Mouse (Mus musculus) forebrain, embryonic 10.5 days (tissue): ENCODE measurements around the gene Kcnj5. TPM values are rescaled to one million over a fixed set of nuclear protein-coding genes. Genes with fewer than 3 reads are reported as not detected.

Experiments used
- DNase-seq: peaks from one replicate; pipeline ENCODE4 v3.0.0-alpha.2; 2017; ENCODE audit warnings: low spot score; ENCODE audit errors: extremely low spot score
- H3K27ac ChIP-seq: fragments of 300-500 bp; sonication (generic); 2 replicates; pipeline ENCODE4 v1.5.1; 2016; ENCODE audit warnings: mild to moderate bottlenecking
- H3K27me3 ChIP-seq: fragments of 300-500 bp; sonication (generic); 2 replicates; pipeline ENCODE4 v1.6.1; 2016; ENCODE audit warnings: mild to moderate bottlenecking; ENCODE audit not compliant: poor library complexity, severe bottlenecking
- H3K36me3 ChIP-seq: fragments of 300-500 bp; sonication (generic); replicated peaks from 2 replicates; pipeline ENCODE4 v1.6.1; 2016; ENCODE audit warnings: mild to moderate bottlenecking, moderate library complexity
- H3K4me1 ChIP-seq: fragments of 300-500 bp; sonication (generic); 2 replicates; pipeline ENCODE4 v1.6.1; 2016
- H3K4me3 ChIP-seq: fragments of 300-500 bp; sonication (generic); 2 replicates; pipeline ENCODE4 v1.5.1; 2016; ENCODE audit warnings: mild to moderate bottlenecking, moderate library complexity
- H3K9me3 ChIP-seq: fragments of 300-500 bp; sonication (generic); 2 replicates; pipeline ENCODE4 v1.6.1; 2016; ENCODE audit warnings: mild to moderate bottlenecking, moderate library complexity
- WGBS: fragments of 180-500 bp; shearing (Covaris S2); methylation state at CpG from one replicate; pipeline ENCODE4 v1.1.7; 2016; 5-methylcytosine and 5-hydroxymethylcytosine counted together
- polyA plus RNA-seq: library from polyadenylated mRNA; unstranded; fragments of >200 nt; fragmentation: Nextera tagmentation; extraction: Ambion mirVana; gene quantifications from 2 replicates; pipeline ENCODE4 v1.2.1, GENCODE M21; 2016

Kcnj5 gene
- polyA plus RNA-seq, 1 experiment from 2014 or later = 0.73 TPM

- WGBS = 82% methylated on average over 4 of the region's 4 CpGs
- no peak for DNase-seq
- H3K27me3 ChIP-seq = no peaks in the 10 kb centered on the region
- no peak overlapping the region for H3K27ac ChIP-seq
- H3K36me3 ChIP-seq = no peaks in the 10 kb centered on the region
- H3K4me1 ChIP-seq = 0 out of 2 replicates have a peak, but pooled peaks cover 3% of the 10 kb centered on the region
- no peaks in the 10 kb centered on the region for H3K9me3 ChIP-seq
- no peak overlapping the region for H3K4me3 ChIP-seq
Measured at GRCm38 (mm10) chr9:32312208-32312607, 31.9 kb downstream of the Kcnj5 start.

DNA sequence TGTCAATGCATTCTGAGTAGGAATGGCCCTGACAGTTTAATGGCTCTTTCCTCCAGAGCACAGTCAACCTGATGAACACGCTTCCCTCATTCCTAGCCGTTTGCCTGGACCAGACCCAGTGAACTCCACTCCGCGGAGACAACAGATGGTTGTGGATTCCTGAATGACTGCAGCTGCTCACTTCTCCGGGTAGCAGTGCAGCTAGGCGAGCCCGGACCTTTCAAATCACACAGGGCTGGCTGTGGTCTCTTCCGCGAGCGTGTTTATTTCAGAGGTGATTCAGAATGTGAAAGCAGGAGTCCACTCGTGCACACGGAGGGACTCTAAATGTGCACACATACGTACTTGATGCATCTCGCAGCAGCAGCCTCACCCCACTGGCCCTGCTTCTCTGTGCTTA is 32.4 kb downstream of the Kcnj5 start:
- no peaks in the 10 kb centered on the region for H3K9me3 ChIP-seq
- no peak overlapping the region for H3K4me3 ChIP-seq
- no peak for DNase-seq
- H3K27me3 ChIP-seq = no peaks in the 10 kb centered on the region
- H3K36me3 ChIP-seq = no peaks in the 10 kb centered on the region
- 0 out of 2 replicates have a peak, but pooled peaks cover 3% of the 10 kb centered on the region for H3K4me1 ChIP-seq
- 88% methylated on average over 14 of the region's 14 CpGs for WGBS
- no peak overlapping the region for H3K27ac ChIP-seq

DNA sequence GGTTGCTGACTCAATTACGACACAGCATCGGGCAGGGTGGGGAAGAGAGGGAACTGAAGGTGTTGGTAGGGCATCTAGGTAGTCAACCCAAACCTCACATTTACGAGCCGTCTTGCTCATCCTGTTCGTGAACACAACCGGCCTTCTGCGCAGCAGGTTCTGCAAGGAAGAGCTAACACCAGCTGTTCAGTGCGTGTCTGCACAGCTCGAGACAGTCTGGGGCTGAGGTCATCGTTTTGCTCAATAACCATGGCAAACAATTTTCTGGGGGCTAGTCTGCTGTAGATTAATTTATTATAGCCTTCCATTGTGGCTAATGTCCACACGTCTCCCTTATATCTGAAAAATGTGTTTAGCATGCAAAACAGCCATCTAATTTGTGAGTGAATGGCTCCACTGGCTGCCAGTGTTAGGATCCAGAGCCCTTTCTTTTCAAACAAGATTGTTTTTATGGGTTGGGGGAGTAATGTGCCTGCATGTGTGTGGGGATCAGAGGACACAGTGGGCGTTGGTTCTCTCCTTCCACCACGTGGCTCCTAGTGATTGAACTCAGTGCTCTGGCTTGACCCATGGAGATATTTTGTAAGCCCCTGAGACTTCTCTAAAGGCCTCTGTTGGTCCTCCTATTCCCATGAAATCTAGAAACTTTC is 41.5 kb downstream of the Kcnj5 start:
- H3K27ac ChIP-seq = no peak overlapping the region
- H3K9me3 ChIP-seq = no peaks in the 10 kb centered on the region
- no peaks in the 10 kb centered on the region for H3K27me3 ChIP-seq
- WGBS = 85% methylated on average over 13 of the region's 13 CpGs
- DNase-seq = no peak
- no peak overlapping the region for H3K4me3 ChIP-seq
- H3K4me1 ChIP-seq = peaks cover 8% of the 10 kb centered on the region; the same call in 1 of the 2 replicates
- H3K36me3 ChIP-seq = no peaks in the 10 kb centered on the region

DNA sequence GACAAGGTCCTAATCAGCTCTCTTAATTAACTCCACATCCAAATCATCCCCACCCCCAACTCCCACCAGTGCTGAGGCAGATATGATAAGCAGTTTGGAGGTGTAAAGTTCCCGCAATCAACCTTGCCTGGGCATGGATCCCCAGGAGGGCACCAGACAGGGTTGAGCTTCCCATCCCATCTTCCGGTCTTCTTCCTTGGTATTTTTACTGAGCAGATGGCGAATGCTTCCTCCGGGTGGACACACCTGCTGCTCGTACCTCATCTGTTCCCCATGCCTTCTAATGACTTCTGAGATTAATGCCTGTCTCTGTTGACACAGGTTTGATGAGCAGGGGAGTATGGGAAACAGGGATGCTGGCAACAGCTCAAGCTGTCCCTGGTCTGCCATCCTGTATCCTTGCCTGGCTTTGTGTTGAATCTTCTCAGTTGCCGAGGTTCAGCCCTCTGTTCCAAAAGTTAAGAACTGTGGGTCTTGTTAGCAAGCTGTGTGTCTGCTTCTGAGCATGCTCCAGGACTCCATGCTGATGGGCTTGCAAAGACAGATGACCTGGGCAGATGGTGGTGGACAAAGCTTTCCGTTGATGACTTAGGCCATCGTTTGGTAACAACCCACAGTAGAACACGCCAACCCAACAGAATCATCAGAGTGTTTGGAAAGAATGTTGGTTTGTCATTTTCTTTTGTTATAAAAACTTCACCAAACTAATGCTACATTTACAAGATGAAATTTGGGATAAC is 48.9 kb downstream of the Kcnj5 start:
- 92% methylated on average over 9 of the region's 9 CpGs for WGBS
- H3K9me3 ChIP-seq = no peaks in the 10 kb centered on the region
- H3K36me3 ChIP-seq = no peaks in the 10 kb centered on the region
- no peak overlapping the region for H3K27ac ChIP-seq
- H3K27me3 ChIP-seq = no peaks in the 10 kb centered on the region
- peaks cover 12% of the 10 kb centered on the region for H3K4me1 ChIP-seq
- no peak overlapping the region for H3K4me3 ChIP-seq
- DNase-seq = no peak

DNA sequence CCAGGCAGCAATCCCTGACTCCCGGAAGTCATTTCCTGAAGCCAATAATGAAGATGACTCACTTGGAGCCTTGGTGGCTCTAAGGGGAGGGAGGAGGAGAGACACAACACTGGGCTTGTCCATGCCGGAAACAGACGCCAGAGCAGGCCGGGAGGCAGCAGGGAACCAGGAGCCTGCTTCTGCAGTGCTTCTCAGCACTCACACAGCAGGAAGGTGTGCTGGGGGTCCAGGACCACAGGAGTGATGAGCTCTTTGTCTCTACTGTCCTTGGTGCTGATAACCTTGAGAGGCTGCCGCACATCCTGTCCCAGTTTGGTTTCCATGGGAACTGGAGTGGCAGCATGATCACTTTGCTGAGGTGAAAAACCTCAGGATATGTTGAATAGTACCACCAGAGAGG is 51.5 kb downstream of the Kcnj5 start:
- no peak for DNase-seq
- 46% methylated on average over 5 of the region's 5 CpGs for WGBS
- H3K27ac ChIP-seq = no peak overlapping the region
- H3K4me1 ChIP-seq = peaks cover 12% of the 10 kb centered on the region
- H3K9me3 ChIP-seq = no peaks in the 10 kb centered on the region
- no peak overlapping the region for H3K4me3 ChIP-seq
- H3K36me3 ChIP-seq = no peaks in the 10 kb centered on the region
- no peaks in the 10 kb centered on the region for H3K27me3 ChIP-seq

GRCm38 (mm10) chr9:32291618-32292017 is 52.5 kb downstream of the Kcnj5 start:
- Histone ChIP-seq H3K4me3 (no peak overlapping the region), H3K9me3 (no peaks in the 10 kb centered on the region), H3K27ac (no peak overlapping the region), H3K36me3 (no peaks in the 10 kb centered on the region), H3K4me1 (peaks cover 12% of the 10 kb centered on the region), H3K27me3 (no peaks in the 10 kb centered on the region)
- 48% methylated on average over 7 of the region's 7 CpGs for whole genome bisulfite sequencing
- no peak for DNase-seq

DNA sequence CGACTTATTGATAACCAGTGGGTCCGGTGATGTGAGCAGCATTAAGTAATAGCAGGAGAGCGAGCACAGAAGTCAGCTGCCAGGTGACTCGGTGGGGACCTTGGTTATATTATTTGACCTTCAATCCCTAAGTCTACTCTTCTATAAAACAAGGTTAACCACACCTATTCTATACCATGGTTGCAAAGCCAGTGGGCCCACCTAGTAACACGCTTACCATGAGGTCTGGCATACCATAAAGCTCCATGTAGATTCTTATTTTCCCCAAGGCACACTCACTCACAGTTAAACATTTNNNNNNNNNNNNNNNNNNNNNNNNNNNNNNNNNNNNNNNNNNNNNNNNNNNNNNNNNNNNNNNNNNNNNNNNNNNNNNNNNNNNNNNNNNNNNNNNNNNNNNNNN is 60.6 kb downstream of the Kcnj5 start:
- no peaks in the 10 kb centered on the region for H3K36me3 ChIP-seq
- DNase-seq = no peak
- no peak overlapping the region for H3K27ac ChIP-seq
- WGBS = 91% methylated on average over 5 of the region's 5 CpGs
- no peaks in the 10 kb centered on the region for H3K4me1 ChIP-seq
- H3K27me3 ChIP-seq = no peaks in the 10 kb centered on the region
- no peaks in the 10 kb centered on the region for H3K9me3 ChIP-seq
- no peak overlapping the region for H3K4me3 ChIP-seq

DNA sequence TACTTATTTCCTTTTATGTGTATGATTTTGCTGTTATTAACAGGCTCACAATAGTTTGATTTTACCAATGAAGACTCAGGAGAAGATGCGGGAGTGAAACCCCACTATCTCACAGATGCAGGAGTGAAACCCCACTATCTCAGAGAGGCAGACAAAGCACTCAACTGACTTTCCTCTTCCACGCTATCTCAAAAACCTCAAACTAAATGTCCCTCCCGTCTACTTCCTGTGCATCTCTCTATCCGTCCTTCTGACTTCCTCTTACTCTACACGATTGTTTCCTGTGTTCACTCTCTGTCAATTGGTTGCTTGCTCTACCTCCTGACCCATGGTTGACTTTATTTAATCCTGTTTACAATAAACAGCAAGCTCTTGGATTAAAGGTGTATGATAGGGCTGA is 63.7 kb downstream of the Kcnj5 start:
- no peak overlapping the region for H3K27ac ChIP-seq
- WGBS = 91% methylated on average over 5 of the region's 5 CpGs
- no peaks in the 10 kb centered on the region for H3K36me3 ChIP-seq
- no peaks in the 10 kb centered on the region for H3K9me3 ChIP-seq
- no peak for DNase-seq
- H3K4me3 ChIP-seq = no peak overlapping the region
- H3K27me3 ChIP-seq = no peaks in the 10 kb centered on the region
- no peaks in the 10 kb centered on the region for H3K4me1 ChIP-seq

DNA sequence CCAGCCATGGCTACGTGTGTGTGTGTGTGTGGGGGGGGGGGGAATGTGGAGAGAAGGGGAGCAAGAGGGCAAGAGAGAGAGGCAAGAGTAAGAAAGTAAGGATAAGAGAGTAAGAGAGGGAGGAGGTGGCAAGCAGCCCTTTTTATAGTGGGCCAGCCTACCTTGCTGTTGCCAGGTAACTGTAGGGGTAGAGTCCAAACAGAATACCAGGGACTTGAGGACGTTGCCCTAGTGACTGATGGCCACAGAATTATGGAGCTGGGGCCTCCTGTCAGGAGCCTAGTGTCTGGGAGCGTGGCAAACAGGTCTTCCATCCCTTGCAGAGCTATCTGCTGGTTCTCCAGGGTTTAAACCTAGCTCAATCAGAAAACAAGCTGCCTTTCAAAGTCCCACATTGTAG is 64.4 kb downstream of the Kcnj5 start:
- Histone ChIP-seq H3K36me3 (no peaks in the 10 kb centered on the region), H3K4me3 (no peak overlapping the region), H3K4me1 (no peaks in the 10 kb centered on the region), H3K9me3 (no peaks in the 10 kb centered on the region), H3K27me3 (no peaks in the 10 kb centered on the region), H3K27ac (no peak overlapping the region)
- no peak for DNase-seq
- WGBS = 69% methylated on average over 3 of the region's 3 CpGs

DNA sequence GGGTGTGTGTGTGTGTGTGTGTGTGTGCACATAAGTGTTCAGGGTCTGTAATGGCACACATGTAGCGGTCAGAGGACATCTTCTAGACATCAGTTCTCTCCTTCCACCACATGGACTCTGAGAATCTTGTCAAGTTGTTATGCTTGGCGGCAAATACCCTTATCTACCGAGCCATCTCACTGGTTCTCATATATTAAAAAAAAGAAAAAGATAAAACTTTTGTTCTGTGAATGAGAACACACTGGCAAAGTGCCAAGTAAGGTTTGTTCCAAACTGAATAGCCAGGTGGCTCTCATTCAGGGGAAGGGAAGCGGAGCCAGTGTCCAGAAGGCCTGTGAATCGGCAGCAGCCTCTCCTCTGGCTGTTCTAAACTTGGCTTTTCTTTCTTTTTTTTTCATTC is 66.1 kb downstream of the Kcnj5 start:
- H3K9me3 ChIP-seq = no peaks in the 10 kb centered on the region
- no peak overlapping the region for H3K4me3 ChIP-seq
- 93% methylated on average over 5 of the region's 5 CpGs for WGBS
- H3K36me3 ChIP-seq = no peaks in the 10 kb centered on the region
- H3K4me1 ChIP-seq = no peaks in the 10 kb centered on the region
- H3K27ac ChIP-seq = no peak overlapping the region
- H3K27me3 ChIP-seq = peaks cover 8% of the 10 kb centered on the region
- no peak for DNase-seq

- Histone ChIP-seq H3K9me3 (no peaks in the 10 kb centered on the region), H3K27ac (no peak overlapping the region), H3K27me3 (peaks cover 14% of the 10 kb centered on the region), H3K36me3 (no peaks in the 10 kb centered on the region), H3K4me1 (no peaks in the 10 kb centered on the region), H3K4me3 (no peak overlapping the region)
- 12% methylated on average over 5 of the region's 5 CpGs for WGBS
- DNase-seq = peak; percentile 65
Measured at GRCm38 (mm10) chr9:32271896-32272444, 72.2 kb downstream of the Kcnj5 start.
